Mouse (Mus musculus) embryonic fibroblast, embryonic 13.5 days (primary cell): ENCODE data around the gene Gm20388.

Experiments
- CTCF ChIP-seq: IDR thresholded peaks from 2 replicates; pipeline ENCODE4 v1.5.1; 2011; ENCODE audit warnings: mild to moderate bottlenecking, control low read depth, low read length, moderate library complexity, borderline replicate concordance; ENCODE audit not compliant: insufficient read depth
- POLR2A ChIP-seq: IDR thresholded peaks from 2 replicates; pipeline ENCODE4 v1.6.1; 2011; ENCODE audit warnings: low read depth, mild to moderate bottlenecking, control low read depth, low read length, moderate library complexity

GRCm38 (mm10) chr8:122178392-122178890 lies 2267.8 kb downstream of the Gm20388 start:
- TF ChIP-seq POLR2A = no peak
- TF ChIP-seq CTCF = no peak
